Mouse (Mus musculus): ENCODE measurements around the gene Pold4.

GRCm38 (mm10) chr19:4280425-4280824, 48.7 kb downstream of the Pold4 start:
- no peak for TF ChIP-seq CTCF (IDR thresholded peaks at IDR 0.05; ENCODE audit: extremely low read depth, insufficient read depth, low read length)
- no peak for TF ChIP-seq POLR2A (IDR thresholded peaks at IDR 0.05; ENCODE audit: extremely low read depth, insufficient read depth, low read length)

Measured in cortical plate, adult 2 months (tissue).